Mouse (Mus musculus) ovary, postnatal 36 days (tissue): ENCODE data around the gene Tax1bp3.
A peak's percentile ranks its signal among the peaks of the same experiment; 100 is the strongest.

Experiments
- DNase-seq: peaks from one replicate; pipeline ENCODE4 v3.0.0; 2022; ENCODE audit warnings: low spot score, mixed read lengths

The Tax1bp3 gene

DNA sequence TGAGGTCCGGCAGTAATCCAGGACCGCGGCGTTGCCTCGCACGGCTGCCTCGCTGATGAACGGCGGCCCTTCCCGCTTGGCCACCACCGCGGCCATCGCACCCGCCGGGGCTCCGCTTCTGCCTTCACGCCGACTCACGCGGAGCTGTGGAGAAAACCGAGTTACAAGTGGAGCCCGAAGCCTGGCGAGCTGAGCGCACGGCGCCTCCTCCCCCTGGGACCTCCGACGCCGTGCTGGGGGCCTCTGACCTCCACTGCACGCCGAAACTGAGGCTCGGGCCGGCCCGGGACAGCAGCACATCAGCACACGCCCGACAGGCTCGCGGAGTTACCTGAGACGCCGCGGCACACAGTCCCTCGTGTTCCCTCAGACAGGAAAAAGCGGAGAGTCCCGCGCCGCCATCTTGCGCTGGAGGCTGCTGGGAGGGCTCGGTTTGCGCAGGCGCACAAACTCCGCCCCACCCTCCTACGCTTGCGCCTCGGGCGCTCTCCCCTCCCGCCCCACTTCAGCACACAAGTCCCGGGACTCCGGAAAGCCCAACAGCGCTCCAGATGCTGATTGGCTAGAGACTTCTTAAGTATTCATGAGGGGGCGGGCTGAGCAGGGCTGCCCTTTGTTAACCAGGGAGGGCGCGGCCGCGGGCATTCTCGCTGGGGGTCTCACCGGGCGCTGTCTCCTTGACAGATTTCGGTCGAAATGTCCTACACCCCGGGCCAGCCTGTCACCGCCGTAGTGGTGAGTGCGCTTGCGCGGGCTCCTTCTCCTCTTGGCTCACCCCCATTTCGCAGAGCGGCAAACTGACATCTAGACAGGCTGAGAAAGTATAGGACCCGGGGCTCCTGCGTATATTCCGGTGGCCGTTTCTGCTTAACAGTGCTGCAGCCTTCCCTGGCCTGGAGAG, at the start of gene Tax1bp3, which contains the start of gene Emc6:
TSS of gene Tax1bp3 (plus strand) at position 476 of the 901 bp plus-strand sequence.
TSS of gene Emc6 (minus strand) at position 430 of the 901 bp plus-strand sequence.
- DNase-seq: peak; percentile 96

- DNase-seq: no peak
These were observed 45.9 kb upstream of the Tax1bp3 start for GRCm38 (mm10) chr11:73131020-73131419.

DNA sequence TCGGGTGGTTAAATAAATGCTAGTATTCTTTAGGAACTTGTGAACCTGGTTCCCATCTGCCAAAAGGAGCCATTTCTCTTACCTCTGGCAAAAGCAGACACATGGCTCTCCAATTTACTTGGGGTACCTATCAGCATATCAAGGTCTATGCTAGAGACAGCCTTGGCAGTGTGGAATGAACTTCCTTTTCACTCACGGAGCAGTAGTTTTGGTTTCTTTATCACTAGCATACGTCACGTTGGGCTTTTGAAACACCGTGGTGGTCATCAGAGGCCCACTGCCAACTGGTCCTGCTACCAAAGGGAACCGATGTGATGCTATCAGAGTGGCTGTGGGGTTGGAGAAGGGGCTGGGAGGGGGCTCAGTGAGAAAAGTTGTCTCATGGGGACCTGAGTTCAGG, 43.9 kb upstream of the Tax1bp3 start:
- no peak for DNase-seq

GRCm38 (mm10) chr11:73134222-73134621, 42.7 kb upstream of the Tax1bp3 start:
- no peak for DNase-seq

GRCm38 (mm10) chr11:73136587-73136986, 40.3 kb upstream of the Tax1bp3 start:
- no peak for DNase-seq

DNA sequence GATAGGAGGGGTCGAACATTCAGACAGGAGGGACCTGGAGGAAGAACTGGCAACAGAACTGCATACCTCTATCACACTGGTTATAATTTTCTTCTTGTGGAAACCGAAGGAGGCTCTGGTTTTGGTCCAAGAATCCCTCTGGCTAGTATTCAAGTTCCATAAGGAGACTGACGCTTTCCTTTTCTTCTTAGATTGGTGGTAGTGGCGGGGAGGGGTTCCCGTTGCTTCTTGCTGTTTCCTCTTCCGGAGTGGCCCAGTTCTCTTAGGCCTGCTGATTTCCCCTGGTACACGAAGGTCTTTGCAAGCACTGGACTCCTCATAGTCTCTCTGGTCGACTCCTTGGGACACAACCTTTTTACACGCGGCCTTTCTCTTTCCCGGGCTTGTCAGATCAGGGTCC, 39.8 kb upstream of the Tax1bp3 start:
- DNase-seq: no peak

DNA sequence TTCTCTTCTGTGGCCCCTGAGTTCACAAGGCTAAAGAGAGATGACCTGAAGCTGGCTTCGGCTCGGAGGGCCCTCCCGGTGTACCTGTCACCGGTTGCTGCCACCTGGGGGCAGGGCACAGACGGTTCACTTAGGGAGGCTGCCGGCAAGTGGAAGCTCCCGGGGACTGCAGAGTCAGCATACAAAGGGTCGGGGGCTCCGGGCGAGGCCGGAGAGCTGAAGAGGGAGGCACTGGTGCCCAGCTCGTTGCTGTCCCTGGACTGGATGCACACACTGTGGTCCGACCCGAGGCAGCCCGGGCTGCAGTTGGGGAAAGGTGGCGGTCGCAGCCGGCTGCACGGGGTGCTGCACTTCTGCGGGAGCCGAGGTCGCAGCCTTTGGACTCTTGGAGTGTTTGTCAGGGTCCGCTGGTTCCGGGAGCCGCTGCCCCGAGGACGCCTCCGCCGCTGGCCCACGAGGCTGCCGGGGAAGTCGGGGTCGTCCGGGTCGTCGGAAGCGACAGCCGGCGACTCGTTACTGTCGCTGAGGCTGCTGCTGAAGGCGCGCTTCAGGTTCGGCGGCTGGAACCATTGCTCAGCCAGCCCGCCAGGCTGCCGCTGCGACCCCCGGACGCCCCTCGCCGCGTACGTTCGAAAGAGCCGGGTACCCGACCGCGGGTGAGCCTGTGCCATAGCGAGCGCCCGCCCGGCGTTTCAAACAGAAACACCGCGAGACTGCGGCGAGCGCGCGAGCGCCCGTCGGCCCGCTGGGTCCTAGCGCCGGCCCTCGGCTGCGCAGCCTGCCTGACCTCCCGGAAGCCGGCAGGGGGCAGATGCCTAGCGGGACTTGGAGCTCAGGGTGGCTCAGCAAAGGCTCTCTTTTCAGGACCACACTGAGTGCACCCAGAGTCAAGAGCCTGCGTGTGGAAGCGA, 39.0 kb upstream of the Tax1bp3 start, which contains the start of gene Haspin:
TSS of gene Haspin (minus strand) at position 704 of the 911 bp plus-strand sequence.
- DNase-seq: peak; percentile 90

- no peak for DNase-seq
These were observed 32.6 kb upstream of the Tax1bp3 start for GRCm38 (mm10) chr11:73144261-73144681.

DNA sequence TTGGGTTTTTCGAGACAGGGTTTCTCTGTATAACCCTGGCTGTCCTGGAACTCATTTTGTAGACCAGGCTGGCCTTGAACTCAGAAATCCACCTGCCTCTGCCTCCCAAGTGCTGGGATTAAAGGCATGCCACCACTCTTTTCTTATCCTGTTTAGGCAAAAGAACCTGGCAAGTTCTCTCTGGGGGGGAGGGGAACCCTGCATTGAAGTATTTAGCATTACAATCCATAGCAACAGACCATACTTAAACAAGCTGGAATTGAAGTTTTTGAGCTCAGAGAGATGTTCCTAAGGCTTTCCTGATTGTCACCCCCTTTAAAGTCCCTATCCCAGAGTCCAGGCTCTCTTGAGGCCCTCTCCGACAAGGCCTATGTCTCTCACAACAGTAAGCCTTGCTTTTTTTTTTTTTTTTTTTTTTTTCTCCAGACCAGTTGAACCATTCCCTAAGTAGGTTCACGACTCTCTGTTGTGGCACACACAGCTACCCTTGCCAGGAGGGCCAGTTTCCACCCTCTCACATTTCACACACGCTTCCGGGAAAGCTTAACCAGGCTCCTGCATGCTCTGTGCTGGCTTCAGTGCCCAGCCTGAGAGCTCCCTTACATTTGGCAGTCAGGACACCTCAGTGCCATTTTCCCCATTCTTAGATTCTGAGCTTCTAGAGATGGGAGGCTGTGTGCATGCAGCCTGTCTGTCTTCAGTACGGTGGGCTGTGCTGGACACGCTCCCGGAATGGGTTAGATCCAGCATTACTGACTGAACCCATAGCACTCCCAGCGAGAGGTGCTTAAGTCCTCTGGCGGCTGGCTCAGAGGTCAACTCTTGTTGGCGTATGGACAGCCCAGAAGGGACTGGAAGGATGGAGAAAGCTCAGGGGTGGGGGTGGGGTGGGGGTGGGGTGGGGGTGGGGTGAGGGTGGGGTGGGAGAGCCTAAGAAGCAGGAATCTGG, 30.6 kb upstream of the Tax1bp3 start:
- no peak for DNase-seq

- DNase-seq: no peak
These were observed 29.9 kb upstream of the Tax1bp3 start for GRCm38 (mm10) chr11:73146975-73147365.

DNA sequence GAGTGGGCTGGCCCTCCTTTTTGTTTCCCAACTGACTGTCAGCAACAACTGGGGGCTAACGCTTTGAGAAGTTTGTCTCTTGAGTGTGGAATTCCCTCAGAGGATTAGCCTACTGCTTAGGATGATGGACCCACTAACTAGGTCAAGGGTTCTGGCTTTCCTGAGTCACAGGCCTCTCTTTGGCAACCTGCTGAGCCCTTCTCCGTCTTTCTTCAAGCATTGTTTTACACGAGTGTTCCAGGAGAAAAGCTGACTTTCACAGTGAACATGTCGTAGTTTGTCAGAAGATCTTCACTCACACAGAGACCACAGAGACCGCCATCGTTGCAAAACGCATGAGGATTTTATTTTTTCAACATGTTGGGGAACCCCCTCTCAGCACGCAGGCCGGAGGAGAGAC, 28.7 kb upstream of the Tax1bp3 start:
- DNase-seq: no peak

GRCm38 (mm10) chr11:73155071-73155470, 21.8 kb upstream of the Tax1bp3 start:
- no peak for DNase-seq

- DNase-seq: peak; percentile 41
These were observed 16.7 kb upstream of the Tax1bp3 start, which contains the start of gene P2rx5 for GRCm38 (mm10) chr11:73159957-73160810. P2rx5 (plus strand) TSS chr11:73160421.

DNA sequence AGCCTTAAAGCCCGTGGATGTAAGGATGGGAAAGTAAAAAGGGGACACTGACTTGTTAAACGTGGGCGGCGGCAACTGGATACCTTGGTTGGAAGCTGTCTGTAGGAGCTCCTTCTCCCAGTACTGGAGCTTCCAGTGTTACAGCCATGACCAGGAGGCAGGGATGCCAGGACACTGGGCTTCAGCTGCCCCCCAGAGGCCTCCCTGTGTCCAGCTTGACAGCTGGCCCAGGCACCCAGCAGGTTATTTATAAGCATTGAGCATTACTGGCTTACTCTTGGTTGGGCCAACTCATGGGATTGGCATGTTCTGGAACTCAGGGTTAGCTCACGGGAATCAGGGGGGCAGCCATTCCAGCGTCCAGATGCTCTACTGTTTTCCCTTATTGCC, 16.1 kb upstream of the Tax1bp3 start:
- DNase-seq: no peak

GRCm38 (mm10) chr11:73161616-73162015, 15.3 kb upstream of the Tax1bp3 start:
- no peak for DNase-seq

DNA sequence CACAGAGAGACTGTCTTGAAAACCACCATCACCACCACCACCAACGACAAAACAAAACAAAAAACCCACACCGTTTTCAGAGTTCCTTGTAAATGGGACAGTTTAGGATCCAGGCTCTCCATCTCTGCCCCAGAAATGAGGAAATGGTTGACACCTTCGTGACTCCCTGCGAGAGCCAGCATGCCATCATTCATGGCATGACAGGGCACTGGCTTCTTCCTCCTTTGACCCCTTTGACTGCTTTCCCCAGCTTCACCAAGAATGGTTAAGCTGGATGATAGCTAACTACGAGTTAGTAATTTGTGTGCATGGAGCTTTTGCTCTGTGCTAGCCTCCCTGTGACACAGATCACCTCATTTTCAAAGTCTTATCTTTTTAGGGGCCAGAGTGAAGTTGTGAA, 14.6 kb upstream of the Tax1bp3 start:
- no peak for DNase-seq

DNA sequence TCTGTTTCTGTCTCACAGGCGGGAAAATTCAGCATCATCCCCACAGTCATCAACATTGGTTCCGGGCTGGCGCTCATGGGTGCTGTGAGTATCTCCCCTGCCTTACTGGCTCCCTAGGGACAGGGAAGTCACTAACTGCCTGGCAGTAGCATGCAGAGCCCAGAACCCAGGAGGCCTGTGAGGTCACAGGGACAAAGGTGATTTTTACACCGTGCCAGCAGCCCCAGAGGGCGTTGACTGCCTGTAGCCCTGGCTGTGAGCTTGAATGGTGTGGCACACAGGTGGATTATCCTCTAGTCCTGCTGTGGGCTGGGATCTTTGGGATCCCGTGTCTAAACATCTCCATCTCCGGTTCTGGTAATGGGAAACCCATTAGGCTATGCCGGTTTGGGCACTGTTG, 8.8 kb upstream of the Tax1bp3 start:
- DNase-seq: no peak

DNA sequence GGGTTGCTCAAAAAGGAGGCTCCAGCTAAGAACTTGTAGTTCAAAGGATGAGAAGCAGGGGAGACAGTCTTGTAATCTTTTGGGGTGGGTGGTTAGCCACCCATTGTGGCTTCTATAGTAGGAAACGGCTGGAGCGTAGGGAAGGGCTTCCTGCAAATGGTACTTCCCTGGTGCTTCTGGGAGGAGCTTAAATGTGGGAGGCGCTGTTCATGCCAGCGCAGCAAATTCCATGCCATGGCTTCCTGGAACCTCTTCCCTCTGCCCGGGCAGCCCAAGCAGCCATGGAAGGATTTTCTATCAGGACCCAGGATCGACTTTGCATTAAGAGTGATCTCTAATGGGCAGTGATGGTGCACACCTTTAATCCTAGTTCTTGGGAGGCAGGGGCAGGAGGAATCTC, 8.3 kb upstream of the Tax1bp3 start:
- DNase-seq: no peak

GRCm38 (mm10) chr11:73169231-73169630, 7.7 kb upstream of the Tax1bp3 start:
- DNase-seq: peak; percentile 29

GRCm38 (mm10) chr11:73172186-73172585, 4.7 kb upstream of the Tax1bp3 start:
- no peak for DNase-seq
